Mouse (Mus musculus) megakaryocyte progenitor cell, adult 5-6 weeks (primary cell): ENCODE measurements around the gene Src. TPM values are rescaled to one million over a fixed set of nuclear protein-coding genes. Genes with fewer than 3 reads are reported as not detected.

Source experiments
- ATAC-seq: replicated peaks from 2 replicates; pipeline ENCODE4 v1.8.0; 2016; ENCODE audit warnings: mild to moderate bottlenecking, moderate TSS enrichment, inconsistent platforms; ENCODE audit not compliant: poor library complexity
- total RNA-seq, 2 experiments: library from RNA; stranded (forward) in 1 of 2; stranded (reverse) in 1 of 2; fragments of 157-497, 149-512 nt in 1 of 2; fragments of 200-1000 nt in 1 of 2; gene quantifications; 2 replicates each; pipeline versions ENCODE4 v1.2.3 to v1.2.4; 2015 to 2017

The Src gene
- total RNA-seq, 2 experiments from 2014 or later: 0.27 TPM; not detected in 1

GRCm38 (mm10) chr2:157519452-157519851, 101.2 kb downstream of the Src start:
- ATAC-seq: no peak

GRCm38 (mm10) chr2:157520496-157520895, 102.3 kb downstream of the Src start:
- ATAC-seq: no peak

Other genes with a start within 250 kb of the Src start
- gene Rbl1, start 213.9 kb upstream of the Src start, total RNA-seq (2015): 78.8 and 85.2 TPM in 2 replicates
- gene Rbl1, start 213.9 kb upstream of the Src start, total RNA-seq (2017): 74.0 and 89.5 TPM in 2 replicates
- gene Rpn2, start 139.4 kb upstream of the Src start, total RNA-seq (2015): 326 and 354 TPM in 2 replicates
- 314 and 317 TPM in 2 replicates for gene Rpn2, start 139.4 kb upstream of the Src start, total RNA-seq (2017)
- 0.07 and 0.22 TPM in 2 replicates for gene Mroh8, start 138.9 kb upstream of the Src start, total RNA-seq (2015)
- gene Mroh8, start 138.9 kb upstream of the Src start, total RNA-seq (2017): 0.68 TPM in 1 of 2 replicates, not detected in the other
- not detected in 2 replicates for gene Ghrh, start 70.9 kb upstream of the Src start, total RNA-seq (2015)
- gene Ghrh, start 70.9 kb upstream of the Src start, total RNA-seq (2017): not detected in 2 replicates
- 14.2 and 17.9 TPM in 2 replicates for gene Manbal, start 50.9 kb upstream of the Src start, total RNA-seq (2015)
- 6.2 and 7.5 TPM in 2 replicates for gene Manbal, start 50.9 kb upstream of the Src start, total RNA-seq (2017)
- 0.24 TPM in 1 of 2 replicates, not detected in the other for gene Nnat, start 141.6 kb downstream of the Src start, total RNA-seq (2015)
- gene Nnat, start 141.6 kb downstream of the Src start, total RNA-seq (2017): not detected in 2 replicates
- 12.8 and 16.0 TPM in 2 replicates for gene Blcap, start 152.8 kb downstream of the Src start, total RNA-seq (2015)
- 5.1 and 8.6 TPM in 2 replicates for gene Blcap, start 152.8 kb downstream of the Src start, total RNA-seq (2017)